Mouse (Mus musculus): ENCODE measurements around the gene Trappc1. TPM values are rescaled to one million over a fixed set of nuclear protein-coding genes. Genes with fewer than 3 reads are reported as not detected.

Gene Trappc1
- polyA plus RNA-seq (2017; shearing (Covaris generic)), result 43.0 TPM

DNA sequence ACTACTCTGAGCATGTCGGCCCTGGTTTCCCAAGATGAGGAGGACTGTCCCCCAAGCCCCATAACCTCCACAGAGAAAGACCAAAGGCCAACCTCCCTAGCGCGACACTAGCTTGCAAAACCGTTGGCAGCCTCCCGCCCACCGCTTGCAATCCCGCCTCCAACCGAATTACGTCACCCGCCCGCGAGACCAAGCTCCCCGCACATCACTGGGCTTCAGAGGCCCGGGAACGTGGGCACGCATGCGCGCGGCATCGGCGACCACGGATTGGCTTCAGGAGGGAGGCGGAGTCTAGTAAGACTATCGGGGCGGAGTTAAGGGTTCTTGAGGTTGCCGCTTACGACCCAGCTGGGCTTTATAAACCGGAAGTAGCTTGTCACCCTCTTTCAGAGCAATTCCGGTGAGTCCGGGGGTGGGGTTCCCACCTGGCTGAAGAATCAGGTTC, at the start of gene Trappc1, which contains the start of gene Cntrob:
Gene Trappc1, plus strand, starts transcription at position 314 of the 445 bp plus-strand sequence.
Gene Cntrob, minus strand, starts transcription at position 109 of the 445 bp plus-strand sequence.

DNA sequence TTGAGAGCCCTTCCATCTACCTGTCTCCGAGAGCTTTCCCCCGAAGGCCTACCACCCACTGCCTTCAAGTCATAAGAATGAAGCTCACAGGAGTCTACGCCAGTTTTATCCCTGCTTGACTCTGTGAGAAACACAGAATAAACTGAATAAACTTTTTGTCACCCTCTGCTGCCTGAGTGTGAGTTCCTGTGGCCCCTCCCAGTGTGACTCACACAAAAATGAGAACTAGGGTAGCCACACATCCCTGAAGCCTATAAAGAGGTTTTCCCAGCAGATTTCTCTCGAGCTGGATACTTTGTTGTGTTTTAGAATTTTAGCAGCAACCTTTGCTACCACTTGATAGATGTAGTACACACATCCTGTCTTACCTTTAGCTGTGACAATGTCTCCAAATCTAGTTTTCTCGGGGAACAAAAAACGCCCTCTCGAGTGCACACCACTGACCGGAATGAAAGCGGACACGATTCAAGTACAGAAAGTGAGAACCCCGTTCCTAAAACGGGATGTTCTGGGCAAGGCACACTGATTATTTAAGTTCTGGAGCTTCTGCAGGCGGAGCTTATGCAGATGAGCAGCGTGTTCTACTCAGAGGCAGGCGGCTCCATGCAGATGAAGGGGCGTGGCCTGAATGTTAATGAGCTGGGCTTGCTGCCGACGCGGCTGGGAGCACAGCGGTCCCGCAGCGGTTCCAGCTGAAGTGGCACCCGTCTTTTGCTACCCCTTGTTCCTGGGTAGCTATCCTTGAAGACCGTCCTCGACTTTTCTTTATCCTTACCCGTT, 2.0 kb downstream of the Trappc1 start, which contains the start of gene Kcnab3:
Gene Kcnab3, plus strand, starts transcription at position 631 of the 780 bp plus-strand sequence.

DNA sequence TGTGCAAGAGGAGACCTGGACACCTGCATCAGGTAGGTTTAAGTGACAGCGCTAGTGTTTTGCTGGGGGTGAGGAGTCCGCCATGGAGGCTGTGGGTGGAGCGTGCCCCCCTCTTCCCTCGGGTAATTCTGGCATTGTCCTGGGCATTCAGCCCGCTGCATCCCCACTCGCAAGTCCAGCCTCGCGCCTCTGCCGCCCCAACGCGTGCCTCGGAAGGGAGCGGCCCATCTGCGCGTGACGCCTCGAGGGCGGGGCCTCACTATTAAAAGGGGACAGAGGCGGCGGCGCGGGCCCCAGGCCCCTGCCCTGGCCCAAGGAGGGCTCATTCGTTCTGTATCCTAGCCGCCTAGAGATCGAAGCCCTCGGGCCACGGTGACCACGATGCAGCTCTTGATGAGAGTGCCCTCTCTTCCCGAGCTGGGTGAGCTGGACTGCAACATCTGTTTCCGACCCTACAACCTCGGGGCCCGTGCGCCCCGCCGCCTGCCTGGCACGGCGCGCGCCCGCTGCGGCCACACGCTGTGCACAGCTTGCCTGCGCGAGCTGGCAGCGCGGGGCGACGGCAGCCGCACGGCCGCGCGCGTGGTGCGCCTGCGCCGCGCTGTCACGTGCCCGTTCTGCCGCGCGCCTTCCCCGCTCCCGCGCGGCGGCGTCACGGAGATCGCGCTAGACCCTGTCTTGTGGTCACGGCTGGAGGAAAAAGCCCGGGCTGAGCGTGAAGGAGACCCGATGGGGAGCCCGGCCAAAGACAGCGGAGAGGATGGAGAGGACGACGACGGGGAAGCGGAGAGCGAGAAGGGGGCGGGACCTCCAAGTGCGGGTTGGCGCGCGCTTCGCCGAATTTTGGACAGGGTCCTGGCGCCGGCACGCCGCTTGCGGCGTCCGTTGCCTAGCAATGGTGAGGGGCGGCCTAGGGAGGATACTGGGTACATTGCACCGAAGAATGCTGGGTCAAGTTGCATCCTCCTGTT, 16.7 kb downstream of the Trappc1 start, which contains the start of gene Rnf227:
Gene Rnf227, plus strand, starts transcription at position 301 of the 971 bp plus-strand sequence.

DNA sequence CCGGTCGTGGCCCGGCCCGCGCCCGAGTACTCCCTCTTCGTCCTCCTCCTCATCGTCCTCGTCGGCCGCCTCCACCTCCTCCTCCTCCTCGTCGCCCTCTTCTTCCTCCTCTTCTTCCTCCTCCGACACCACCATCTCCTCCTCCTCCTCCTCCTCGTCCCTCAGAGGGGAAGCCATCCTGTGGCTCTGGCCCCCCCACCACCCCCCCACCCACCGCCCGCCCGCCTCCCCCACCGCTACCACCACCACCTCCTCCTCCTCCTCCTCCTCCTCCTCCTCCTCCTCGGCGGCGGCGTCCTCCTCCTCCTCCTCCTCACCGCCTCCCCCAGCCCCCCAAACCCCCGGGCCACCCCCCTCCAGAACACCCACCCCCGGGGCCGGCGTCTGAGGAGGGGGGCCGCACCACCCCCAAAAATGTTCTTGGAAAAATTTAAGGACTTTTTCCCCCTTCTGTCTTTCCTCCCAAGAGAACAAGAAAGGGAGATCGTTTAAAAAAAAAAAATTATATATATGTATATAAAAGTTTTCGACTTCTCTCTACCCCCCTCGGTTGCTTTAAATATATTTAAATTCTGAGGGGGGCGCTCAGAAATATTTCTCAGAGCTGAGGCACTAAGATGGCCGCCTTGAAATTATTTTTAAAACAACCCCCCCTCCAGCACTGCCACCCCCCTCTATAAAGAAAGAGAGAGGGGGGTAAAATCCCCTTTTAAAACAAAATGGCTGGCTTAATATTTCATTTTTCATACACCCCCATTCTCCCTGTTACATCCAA, 45.6 kb downstream of the Trappc1 start, which contains the start of gene Chd3:
Gene Chd3, minus strand, starts transcription at position 192 of the 775 bp plus-strand sequence.

Other genes starting within 250 kb of the Trappc1 start
- gene Vamp2, start 235.5 kb upstream of the Trappc1 start, polyA plus RNA-seq (2017; shearing (Covaris generic)), result 250 TPM
- 81.1 TPM for gene Per1, start 228.8 kb upstream of the Trappc1 start, polyA plus RNA-seq (2017; shearing (Covaris generic))
- 0.35 TPM for gene Hes7, start 203.6 kb upstream of the Trappc1 start, polyA plus RNA-seq (2017; shearing (Covaris generic))
- gene 9130213A22Rik, start 201.4 kb upstream of the Trappc1 start, polyA plus RNA-seq (2017; shearing (Covaris generic)), result 0.63 TPM
- gene Aloxe3, start 198.1 kb upstream of the Trappc1 start, polyA plus RNA-seq (2017; shearing (Covaris generic)), result 0.69 TPM
- gene Alox12b, start 167.0 kb upstream of the Trappc1 start, polyA plus RNA-seq (2017; shearing (Covaris generic)), result not detected
- 0.57 TPM for gene Alox8, start 126.1 kb upstream of the Trappc1 start, polyA plus RNA-seq (2017; shearing (Covaris generic))
- gene Gucy2e, start 86.9 kb upstream of the Trappc1 start, polyA plus RNA-seq (2017; shearing (Covaris generic)), result 0.10 TPM
- 9.9 TPM for gene Cntrob, start 205 bp upstream of the Trappc1 start, polyA plus RNA-seq (2017; shearing (Covaris generic))
- 0.65 TPM for gene Kcnab3, start 2.3 kb downstream of the Trappc1 start, polyA plus RNA-seq (2017; shearing (Covaris generic))
- 2.2 TPM for gene Rnf227, start 16.5 kb downstream of the Trappc1 start, polyA plus RNA-seq (2017; shearing (Covaris generic))
- gene Chd3, start 45.4 kb downstream of the Trappc1 start, polyA plus RNA-seq (2017; shearing (Covaris generic)), result 65.5 TPM
- gene Naa38, start 71.5 kb downstream of the Trappc1 start, polyA plus RNA-seq (2017; shearing (Covaris generic)), result 45.5 TPM
- 28.4 TPM for gene Cyb5d1, start 71.7 kb downstream of the Trappc1 start, polyA plus RNA-seq (2017; shearing (Covaris generic))
- 3.3 TPM for gene Tmem88, start 74.3 kb downstream of the Trappc1 start, polyA plus RNA-seq (2017; shearing (Covaris generic))
- 55.7 TPM for gene Kdm6b, start 89.7 kb downstream of the Trappc1 start, polyA plus RNA-seq (2017; shearing (Covaris generic))
- gene Dnah2, start 225.1 kb downstream of the Trappc1 start, polyA plus RNA-seq (2017; shearing (Covaris generic)), result 0.16 TPM
- not detected for gene Efnb3, start 236.2 kb downstream of the Trappc1 start, polyA plus RNA-seq (2017; shearing (Covaris generic))

All from effector memory CD4-positive, alpha-beta T cell, adult 7 months (primary cell).